Mouse (Mus musculus) forebrain, postnatal 0 days (tissue): ENCODE data around the gene Rpl3. TPM values are rescaled to one million over a fixed set of nuclear protein-coding genes. Genes with fewer than 3 reads are reported as not detected.

Source experiments
- ATAC-seq: fragments of 200-750 bp; cut with Nextera tagmentation; 2 replicates; pipeline ENCODE4 v1.8.0; 2017; ENCODE audit warnings: mild to moderate bottlenecking, moderate library complexity
- DNase-seq: peaks from one replicate; pipeline ENCODE4 v3.0.0-alpha.2; 2015
- H3K27ac ChIP-seq: fragments of 300-500 bp; sonication (generic); 2 replicates; pipeline ENCODE4 v1.5.1; 2014; ENCODE audit warnings: low read depth, mild to moderate bottlenecking, antibody characterized with exemption, low read length, moderate library complexity, mixed read lengths
- H3K27me3 ChIP-seq: fragments of 300-500 bp; sonication (generic); 2 replicates; pipeline ENCODE4 v1.6.1; 2014; ENCODE audit warnings: mild to moderate bottlenecking, low read length, mixed read lengths; ENCODE audit not compliant: insufficient read depth
- H3K36me3 ChIP-seq: fragments of 300-500 bp; sonication (generic); 2 replicates; pipeline ENCODE4 v1.6.1; 2014; ENCODE audit warnings: mild to moderate bottlenecking, moderate library complexity; ENCODE audit not compliant: insufficient read depth
- H3K4me1 ChIP-seq: fragments of 300-500 bp; sonication (generic); 2 replicates; pipeline ENCODE4 v1.6.1; 2014; ENCODE audit warnings: antibody characterized with exemption; ENCODE audit not compliant: insufficient read depth
- H3K4me2 ChIP-seq: fragments of 300-500 bp; sonication (generic); 2 replicates; pipeline ENCODE4 v1.6.1; 2014; ENCODE audit warnings: low read depth, mild to moderate bottlenecking, moderate library complexity
- H3K4me3 ChIP-seq: fragments of 300-500 bp; sonication (generic); 2 replicates; pipeline ENCODE4 v1.5.1; 2014; ENCODE audit warnings: low read depth, low read length, mixed read lengths
- H3K9ac ChIP-seq: fragments of 300-500 bp; sonication (generic); 2 replicates; pipeline ENCODE4 v1.6.1; 2014; ENCODE audit warnings: mild to moderate bottlenecking
- H3K9me3 ChIP-seq: fragments of 300-500 bp; sonication (generic); 2 replicates; pipeline ENCODE4 v1.6.1; 2016; ENCODE audit warnings: low read length
- CTCF ChIP-seq: sonication (generic); IDR thresholded peaks from 2 replicates; pipeline ENCODE4 v1.5.1; 2016; ENCODE audit warnings: antibody characterized with exemption, control low read depth, low read depth
- WGBS: fragments of 180-500 bp; shearing (Covaris S2); extraction: QIAGEN DNeasy Blood & Tissue Kit; methylation state at CpG from one replicate; pipeline ENCODE4 v1.1.7; 2014; 5-methylcytosine and 5-hydroxymethylcytosine counted together
- polyA plus RNA-seq: library from polyadenylated mRNA; unstranded; fragments of >200 nt; fragmentation: Nextera tagmentation; extraction: Ambion mirVana; gene quantifications from 2 replicates; pipeline ENCODE4 v1.2.1, GENCODE M21; 2015
- total RNA-seq: library from RNA; depleted of rRNA; stranded (reverse); fragments of >200 nt; gene quantifications from 2 replicates; pipeline ENCODE4 v1.2.3, GENCODE M21; 2014

Gene Rpl3
- total and polyA plus RNA-seq, 2 experiments from 2014 or later, result 578 to 804 TPM

DNA sequence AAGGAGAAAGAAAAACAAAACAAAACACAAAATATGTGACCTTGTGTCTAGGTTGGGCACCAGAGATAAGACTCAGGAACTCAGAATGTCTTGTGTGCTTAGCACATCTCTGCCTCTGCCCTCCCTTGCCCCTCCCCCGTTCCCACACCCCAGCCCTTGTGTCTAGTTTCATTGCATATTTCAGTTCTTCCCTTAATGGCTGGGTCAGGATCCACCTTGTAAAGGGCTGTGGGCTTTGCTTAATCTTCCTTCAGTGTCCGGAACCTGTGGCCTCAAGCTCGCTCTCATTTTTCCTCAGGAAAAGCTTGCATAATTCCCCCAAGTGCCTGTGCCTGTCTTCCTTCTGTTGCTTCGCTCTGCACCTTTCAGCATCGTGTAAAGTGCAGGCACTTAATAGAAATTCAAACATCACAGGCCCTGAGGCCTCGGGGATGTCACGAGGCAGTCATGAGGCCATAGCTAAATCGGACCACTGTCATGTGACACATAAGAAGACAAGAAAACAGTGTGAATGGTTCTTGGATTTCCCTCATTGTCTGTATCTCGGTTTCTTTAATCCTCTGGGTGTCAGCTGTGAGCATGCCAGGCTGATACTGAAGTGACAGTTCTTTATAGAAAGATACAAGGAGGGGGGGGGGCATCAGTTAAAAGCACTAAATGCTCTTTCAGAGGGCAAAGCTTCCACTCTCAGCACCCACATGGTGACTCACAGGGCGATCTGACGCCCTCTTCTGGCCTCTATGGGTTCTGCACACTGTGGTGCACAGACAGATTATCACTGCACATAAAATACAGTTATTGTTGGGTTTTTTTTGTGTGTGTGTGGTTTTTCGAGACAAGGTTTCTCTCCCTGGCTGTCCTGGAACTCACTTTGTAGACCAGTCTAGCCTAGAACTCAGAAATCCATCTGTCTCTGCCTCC lies 14.1 kb upstream of the Rpl3 start:
- peaks cover 8% of the 10 kb centered on the region for H3K36me3 ChIP-seq
- 0 out of 2 replicates have a peak overlapping the region, but pooled peaks have one; percentile 18 for H3K9ac ChIP-seq
- H3K4me2 ChIP-seq, result no peak overlapping the region
- no peak overlapping the region for H3K4me3 ChIP-seq
- peak; percentile 45; the same call in 1 of the 2 replicates for TF ChIP-seq CTCF
- H3K27ac ChIP-seq, result peak overlapping the region; percentile 5; the same call in 1 of the 2 replicates
- no peaks in the 10 kb centered on the region for H3K27me3 ChIP-seq
- H3K4me1 ChIP-seq, result peaks cover 6% of the 10 kb centered on the region
- ATAC-seq, result peak; percentile 29; the same call in 1 of the 2 replicates
- no peaks in the 10 kb centered on the region for H3K9me3 ChIP-seq
- WGBS, result 70% methylated on average over 12 of the region's 12 CpGs
- no peak for DNase-seq

- DNase-seq (no peak), ATAC-seq (no peak)
- no peaks in the 10 kb centered on the region for H3K27me3 ChIP-seq
- H3K4me2 ChIP-seq, result no peak overlapping the region
- no peaks in the 10 kb centered on the region for H3K9me3 ChIP-seq
- no peak for TF ChIP-seq CTCF
- no peak overlapping the region for H3K4me3 ChIP-seq
- peaks cover 12% of the 10 kb centered on the region for H3K4me1 ChIP-seq
- no peak overlapping the region for H3K27ac ChIP-seq
- H3K9ac ChIP-seq, result no peak overlapping the region
- H3K36me3 ChIP-seq, result no peaks in the 10 kb centered on the region
- 91% methylated on average over 6 of the region's 6 CpGs for WGBS
These were observed 10.8 kb upstream of the Rpl3 start for GRCm38 (mm10) chr15:80102495-80102894.

GRCm38 (mm10) chr15:80101503-80101902 lies 9.8 kb upstream of the Rpl3 start:
- Histone ChIP-seq H3K4me3 (no peak overlapping the region), H3K4me2 (0 out of 2 replicates have a peak overlapping the region, but pooled peaks have one; percentile 23), H3K4me1 (peaks cover 12% of the 10 kb centered on the region), H3K9me3 (no peaks in the 10 kb centered on the region), H3K9ac (no peak overlapping the region), H3K27me3 (no peaks in the 10 kb centered on the region), H3K27ac (peak overlapping the region; percentile 78), H3K36me3 (no peaks in the 10 kb centered on the region)
- ATAC-seq (no peak), DNase-seq (no peak)
- 79% methylated on average over 6 of the region's 6 CpGs for WGBS
- no peak for TF ChIP-seq CTCF

DNA sequence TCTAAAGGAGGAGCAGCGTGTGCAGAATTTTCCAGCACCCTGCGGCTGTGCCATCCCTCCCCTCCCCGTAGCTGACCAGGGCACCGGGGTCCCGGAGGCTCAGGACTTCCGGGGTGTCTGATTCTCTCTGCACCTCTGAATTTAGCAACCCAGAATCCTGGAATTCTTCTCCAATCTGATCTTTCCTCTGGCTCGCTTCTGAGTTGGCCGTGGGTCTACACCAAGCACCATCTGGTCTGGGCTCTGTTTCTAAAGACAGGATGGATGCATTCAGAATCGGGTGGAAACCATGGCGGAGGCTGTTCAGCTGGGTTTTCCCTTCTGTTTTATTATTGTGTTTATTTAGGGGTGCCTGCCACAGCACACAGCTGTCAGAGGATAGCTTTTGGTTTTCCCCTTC lies 9.2 kb upstream of the Rpl3 start:
- Histone ChIP-seq H3K4me3 (no peak overlapping the region), H3K27ac (peak overlapping the region; percentile 78), H3K27me3 (no peaks in the 10 kb centered on the region), H3K4me2 (0 out of 2 replicates have a peak overlapping the region, but pooled peaks have one; percentile 23), H3K9ac (no peak overlapping the region), H3K36me3 (no peaks in the 10 kb centered on the region), H3K9me3 (no peaks in the 10 kb centered on the region), H3K4me1 (peaks cover 12% of the 10 kb centered on the region)
- peak; percentile 71 for ATAC-seq
- no peak for TF ChIP-seq CTCF
- 66% methylated on average over 10 of the region's 10 CpGs for WGBS
- peak; percentile 75 for DNase-seq

DNA sequence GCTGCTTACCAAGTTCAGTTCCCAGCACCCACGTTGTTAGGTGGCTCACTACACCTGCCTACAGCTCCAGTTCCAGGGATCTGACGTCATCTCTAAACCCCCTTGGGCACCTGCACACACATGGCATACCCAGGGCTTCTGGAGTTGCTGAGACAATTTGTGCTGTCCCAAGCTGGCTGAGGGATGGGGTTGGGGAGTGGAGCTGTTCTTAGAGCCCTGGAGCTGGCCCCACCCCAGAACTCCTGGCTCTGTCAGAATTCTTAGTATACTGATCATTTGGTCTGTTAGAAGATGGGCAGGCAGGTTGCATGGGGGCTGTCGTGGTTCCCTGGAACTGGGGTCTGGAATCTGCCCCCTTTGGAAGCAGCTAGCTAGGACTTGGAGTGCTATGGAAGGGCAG lies 8.5 kb upstream of the Rpl3 start:
- no peak overlapping the region for H3K9ac ChIP-seq
- whole genome bisulfite sequencing, result 67% methylated on average over 3 of the region's 3 CpGs
- no peak overlapping the region for H3K4me3 ChIP-seq
- H3K27ac ChIP-seq, result peak overlapping the region; percentile 78
- ATAC-seq, result no peak
- H3K9me3 ChIP-seq, result no peaks in the 10 kb centered on the region
- no peak for DNase-seq
- TF ChIP-seq CTCF, result no peak
- H3K36me3 ChIP-seq, result no peaks in the 10 kb centered on the region
- peaks cover 12% of the 10 kb centered on the region for H3K4me1 ChIP-seq
- H3K4me2 ChIP-seq, result no peak overlapping the region
- H3K27me3 ChIP-seq, result no peaks in the 10 kb centered on the region

- no peaks in the 10 kb centered on the region for H3K9me3 ChIP-seq
- ATAC-seq (no peak), DNase-seq (no peak)
- H3K27me3 ChIP-seq, result no peaks in the 10 kb centered on the region
- no peak overlapping the region for H3K4me3 ChIP-seq
- no peak overlapping the region for H3K9ac ChIP-seq
- H3K4me2 ChIP-seq, result no peak overlapping the region
- no peak for TF ChIP-seq CTCF
- H3K36me3 ChIP-seq, result no peaks in the 10 kb centered on the region
- no peak overlapping the region for H3K27ac ChIP-seq
- WGBS, result 83% methylated on average over 3 of the region's 3 CpGs
- H3K4me1 ChIP-seq, result peaks cover 12% of the 10 kb centered on the region
These were observed 7.8 kb upstream of the Rpl3 start for GRCm38 (mm10) chr15:80099477-80099876.

GRCm38 (mm10) chr15:80098809-80099208 lies 7.1 kb upstream of the Rpl3 start:
- 53% methylated on average over 9 of the region's 9 CpGs for WGBS
- no peak for ATAC-seq
- H3K9me3 ChIP-seq, result no peaks in the 10 kb centered on the region
- H3K4me2 ChIP-seq, result no peak overlapping the region
- no peak for DNase-seq
- H3K4me1 ChIP-seq, result peaks cover 12% of the 10 kb centered on the region
- H3K27ac ChIP-seq, result no peak overlapping the region
- TF ChIP-seq CTCF, result no peak
- no peak overlapping the region for H3K4me3 ChIP-seq
- no peak overlapping the region for H3K9ac ChIP-seq
- no peaks in the 10 kb centered on the region for H3K27me3 ChIP-seq
- H3K36me3 ChIP-seq, result no peaks in the 10 kb centered on the region
